Mouse (Mus musculus) heart, postnatal 10 days (tissue): ENCODE data around the gene Grm1. TPM values are rescaled to one million over a fixed set of nuclear protein-coding genes. Genes with fewer than 3 reads are reported as not detected.

Source experiments
- DNase-seq, 2 experiments: peaks; one replicate each; pipeline ENCODE4 v3.0.0; 2021
- intact Hi-C: fragments of 180-260 bp; cut with DNase I; formaldehyde crosslinking; loops from one replicate; pipeline ENCODE4 v1.15.1; 2025
- total RNA-seq, 2 experiments: library from RNA; stranded (reverse); gene quantifications; 2 replicates each; pipeline ENCODE4 v1.2.3; 2021

The Grm1 gene
- total RNA-seq, 2 experiments from 2014 or later, result 2.1 TPM

DNA sequence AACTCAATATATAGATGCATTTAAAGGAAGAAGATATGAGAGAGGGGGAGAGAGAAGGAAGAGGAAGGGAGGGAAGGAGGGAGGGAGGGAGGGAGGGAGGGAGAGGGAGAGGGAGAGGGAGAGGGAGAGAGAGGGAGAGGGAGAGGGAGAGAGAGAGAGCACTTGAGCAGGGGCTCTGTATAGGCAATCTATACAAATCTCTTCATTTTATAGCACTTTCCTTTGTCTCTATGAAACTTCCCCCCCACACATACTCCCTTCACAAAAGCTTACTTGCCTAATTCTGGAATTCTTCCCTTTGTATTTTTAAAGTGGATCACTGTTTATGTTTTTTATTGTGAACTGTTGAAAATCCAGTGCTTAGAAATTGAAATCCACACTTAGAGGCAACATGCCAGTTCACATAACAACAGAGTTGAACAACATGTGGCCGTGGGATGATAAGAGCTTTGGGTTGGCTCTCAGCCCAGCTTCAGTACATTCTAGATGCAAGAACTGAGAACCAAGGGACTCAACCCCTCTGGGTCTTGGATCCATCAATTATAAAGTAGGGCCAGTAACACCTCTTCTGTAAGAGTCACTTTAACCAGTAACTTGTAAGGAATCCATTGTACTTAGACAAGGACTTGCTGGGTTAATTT, 345.0 kb downstream of the Grm1 start:
- intact Hi-C loops, result no loop called here
- DNase-seq, result peak; percentile 49 to 56

DNA sequence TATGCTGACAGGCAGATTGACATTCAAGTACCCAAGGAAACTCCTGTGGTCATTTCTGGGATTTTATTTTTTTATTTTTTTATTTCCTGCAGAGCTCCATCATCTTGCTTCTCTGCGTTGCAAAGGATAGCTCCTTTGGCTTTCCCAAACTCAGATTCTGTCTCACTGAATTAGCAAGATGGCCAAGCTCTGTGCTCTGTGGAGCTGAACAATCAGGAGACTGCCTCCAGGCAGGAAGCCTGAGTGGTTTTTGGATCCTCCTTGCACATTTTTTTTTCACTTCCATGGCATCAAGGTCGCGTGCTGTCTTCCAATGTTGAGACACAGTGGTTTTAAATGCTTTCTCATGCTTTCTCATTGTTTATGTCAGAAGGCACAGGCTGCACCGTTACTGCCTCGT, 347.6 kb downstream of the Grm1 start:
- intact Hi-C loops, result no loop called here
- no peak for DNase-seq

DNA sequence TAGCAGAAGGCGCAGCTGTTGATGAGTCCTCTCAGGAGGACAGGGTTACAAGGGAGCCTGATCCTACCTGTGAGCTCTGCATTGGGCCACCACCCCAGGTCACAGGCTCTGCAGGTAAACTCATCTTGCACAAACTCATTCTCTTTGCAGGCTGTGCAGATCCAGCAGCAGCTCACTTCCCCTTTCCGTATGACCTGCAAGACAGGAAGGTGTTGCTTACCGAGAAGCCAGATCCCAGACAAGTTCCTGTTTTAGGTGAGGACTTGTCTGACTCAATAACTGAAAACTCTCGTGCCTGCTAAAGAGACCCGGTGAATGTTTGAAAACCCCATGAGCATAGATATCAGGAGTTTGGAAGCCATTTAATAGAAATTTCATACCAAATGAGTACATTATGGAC, 349.1 kb downstream of the Grm1 start:
- no peak for DNase-seq
- intact Hi-C loops, result no loop called here

DNA sequence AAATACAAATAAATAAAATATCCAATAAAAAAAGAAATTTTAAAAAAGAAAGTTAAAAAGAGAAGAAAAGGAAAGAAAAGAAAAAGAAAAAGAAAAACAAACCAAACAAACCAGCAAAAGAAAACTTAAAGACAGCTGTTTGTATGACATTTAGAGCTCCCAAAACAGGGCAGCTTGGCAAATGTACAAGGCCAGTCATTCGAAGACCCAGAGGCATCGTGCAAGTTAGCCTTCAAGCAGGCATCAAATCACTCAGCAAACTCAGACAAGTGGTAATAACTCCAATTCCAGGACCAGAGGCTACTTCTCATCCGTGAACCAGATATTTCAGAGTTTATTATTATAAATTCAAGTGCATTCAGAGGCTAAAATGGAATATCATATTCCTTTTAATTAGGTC, 355.7 kb downstream of the Grm1 start:
- intact Hi-C loops, result no loop called here
- DNase-seq, result no peak

DNA sequence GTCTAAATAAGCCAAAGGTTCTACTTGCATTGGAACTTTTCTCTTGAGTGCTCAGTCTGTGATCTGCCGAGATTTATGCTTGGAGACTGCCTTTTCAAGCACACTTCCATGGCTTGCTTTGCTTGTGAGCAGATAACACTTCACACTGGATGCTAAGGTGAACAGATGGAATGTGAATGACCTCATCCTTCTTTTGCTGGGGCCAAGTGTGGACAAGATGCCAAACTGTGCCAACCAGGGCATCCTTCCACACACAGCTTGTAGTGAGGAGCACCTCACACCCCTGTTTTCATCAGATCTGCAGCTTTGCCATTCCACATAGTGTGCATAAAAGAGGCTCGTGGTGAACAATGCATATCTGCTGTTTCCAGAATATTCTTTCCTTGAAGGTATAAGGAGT, 371.3 kb downstream of the Grm1 start:
- DNase-seq, result no peak
- intact Hi-C loops, result no loop called here

DNA sequence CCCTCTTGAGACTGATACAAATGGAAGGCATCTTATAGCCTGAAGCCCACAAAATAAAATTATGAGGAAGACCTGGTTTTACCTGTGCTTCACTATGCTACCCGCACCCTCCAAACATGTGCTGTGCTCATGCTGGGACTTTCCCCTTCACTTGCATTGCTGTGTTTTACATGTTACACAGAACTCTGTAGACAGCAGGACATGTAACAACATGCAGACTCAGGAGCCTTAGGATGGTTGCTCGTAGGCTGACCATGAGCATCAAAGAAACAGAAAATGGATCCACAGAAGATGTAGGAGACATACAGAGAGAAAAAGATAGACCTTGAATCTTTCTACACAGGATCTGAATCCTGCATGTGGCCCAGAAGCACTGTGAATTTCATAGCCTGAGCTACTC, 371.8 kb downstream of the Grm1 start:
- intact Hi-C loops, result no loop called here
- DNase-seq, result no peak

DNA sequence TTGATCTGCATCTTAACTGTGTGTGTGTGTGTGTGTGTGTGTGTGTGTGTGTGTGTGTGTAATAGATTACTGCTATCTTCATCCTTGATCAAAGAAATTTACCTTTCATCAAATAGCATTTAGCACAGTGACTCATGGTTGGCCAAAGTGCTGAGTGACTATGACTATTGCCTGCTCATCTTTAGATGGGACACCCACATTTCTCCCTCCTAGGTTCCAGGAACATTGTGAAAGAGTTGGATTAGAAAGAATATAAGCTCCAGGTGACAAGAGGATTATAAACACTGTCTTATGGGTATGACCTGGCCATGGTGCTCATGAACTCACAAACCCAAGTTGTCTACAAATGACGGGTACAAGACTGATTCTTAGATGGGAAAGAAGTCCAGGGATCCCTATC, 374.1 kb downstream of the Grm1 start:
- no peak for DNase-seq
- intact Hi-C loops, result no loop called here

DNA sequence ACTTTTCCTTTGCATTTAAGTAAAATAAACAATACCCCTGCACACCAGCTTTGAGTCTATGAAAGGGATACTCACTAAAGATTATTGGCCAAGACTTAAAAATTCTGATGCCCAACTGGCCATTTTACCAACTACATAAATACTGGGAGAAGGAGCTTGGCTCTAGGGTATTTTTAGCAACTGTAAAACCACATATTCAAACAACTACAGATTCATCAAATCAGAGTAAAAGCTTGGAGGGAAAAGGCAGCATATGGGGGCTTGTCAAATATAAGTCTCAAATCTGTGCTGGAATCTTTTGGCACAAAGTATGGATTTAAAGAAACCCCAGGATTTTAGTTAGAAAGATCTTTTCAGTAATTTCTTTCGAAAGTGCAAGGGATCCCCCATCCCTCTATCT, 380.8 kb downstream of the Grm1 start:
- no peak for DNase-seq
- intact Hi-C loops, result no loop called here

DNA sequence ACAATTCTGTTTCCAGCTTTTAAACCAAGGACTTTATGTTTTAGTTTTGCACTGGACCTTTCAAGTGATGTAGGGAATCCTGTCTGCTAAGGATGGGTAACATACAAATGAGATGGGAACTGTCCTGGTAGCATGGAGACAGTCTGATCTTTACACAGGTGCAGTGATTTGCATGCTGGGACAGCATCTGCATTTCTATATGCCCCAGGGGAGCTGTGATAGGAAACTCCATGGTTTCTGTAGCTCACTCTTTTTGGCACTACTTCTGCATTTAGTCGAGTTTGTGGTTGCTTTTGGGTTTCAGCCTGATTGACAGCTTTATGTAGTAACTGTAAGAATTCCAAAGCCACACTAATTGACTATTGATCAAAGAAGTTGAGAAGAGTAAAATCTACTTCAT, 381.3 kb downstream of the Grm1 start:
- intact Hi-C loops, result no loop called here
- no peak for DNase-seq

DNA sequence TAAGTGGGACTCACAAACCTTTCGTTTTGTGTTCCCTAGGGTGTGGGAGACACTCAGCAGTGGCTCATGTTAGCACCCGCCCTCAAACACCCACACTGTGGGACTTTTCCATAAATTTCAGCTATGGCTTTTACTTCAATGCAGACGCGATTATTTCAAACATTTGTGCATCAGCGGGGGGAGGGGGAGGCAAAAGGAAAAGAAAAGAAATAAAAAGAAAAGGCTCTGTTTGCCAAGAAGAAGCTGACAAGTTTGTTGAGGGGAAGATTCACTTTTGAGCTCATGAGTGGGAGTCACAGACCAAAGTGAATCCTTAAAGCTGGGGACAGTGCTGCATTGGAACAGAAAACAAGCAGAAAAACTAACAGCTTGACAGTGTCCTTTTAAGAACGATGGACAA, 384.7 kb downstream of the Grm1 start:
- intact Hi-C loops, result no loop called here
- no peak for DNase-seq

DNA sequence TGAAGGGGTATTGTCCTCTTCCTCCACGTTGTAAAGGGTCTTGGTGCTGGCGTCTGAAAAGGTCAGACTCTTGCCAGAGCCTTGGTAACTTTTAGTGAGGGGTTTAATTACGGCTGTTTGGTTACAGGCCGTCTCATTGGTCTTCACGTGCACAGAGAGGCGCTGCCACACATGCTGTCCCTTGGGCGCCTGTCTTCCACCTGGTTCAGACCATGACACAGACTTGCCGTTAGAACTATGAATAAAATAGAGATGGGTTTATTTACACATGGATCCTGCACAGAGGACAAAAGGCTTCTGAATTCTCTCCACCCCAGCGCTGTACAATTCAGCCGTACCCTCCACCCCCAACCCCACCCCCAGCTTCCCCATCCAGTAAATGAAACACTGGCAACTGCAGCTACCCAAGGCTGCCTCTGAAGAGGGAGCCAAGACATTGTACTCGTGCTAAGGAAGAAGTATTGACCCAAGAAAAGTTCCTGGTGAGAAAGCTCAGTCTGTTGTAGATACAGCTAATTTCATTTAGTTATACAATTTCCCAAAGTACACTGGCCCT, 392.4 kb downstream of the Grm1 start:
- DNase-seq, result no peak
- intact Hi-C loops, result no loop called here

DNA sequence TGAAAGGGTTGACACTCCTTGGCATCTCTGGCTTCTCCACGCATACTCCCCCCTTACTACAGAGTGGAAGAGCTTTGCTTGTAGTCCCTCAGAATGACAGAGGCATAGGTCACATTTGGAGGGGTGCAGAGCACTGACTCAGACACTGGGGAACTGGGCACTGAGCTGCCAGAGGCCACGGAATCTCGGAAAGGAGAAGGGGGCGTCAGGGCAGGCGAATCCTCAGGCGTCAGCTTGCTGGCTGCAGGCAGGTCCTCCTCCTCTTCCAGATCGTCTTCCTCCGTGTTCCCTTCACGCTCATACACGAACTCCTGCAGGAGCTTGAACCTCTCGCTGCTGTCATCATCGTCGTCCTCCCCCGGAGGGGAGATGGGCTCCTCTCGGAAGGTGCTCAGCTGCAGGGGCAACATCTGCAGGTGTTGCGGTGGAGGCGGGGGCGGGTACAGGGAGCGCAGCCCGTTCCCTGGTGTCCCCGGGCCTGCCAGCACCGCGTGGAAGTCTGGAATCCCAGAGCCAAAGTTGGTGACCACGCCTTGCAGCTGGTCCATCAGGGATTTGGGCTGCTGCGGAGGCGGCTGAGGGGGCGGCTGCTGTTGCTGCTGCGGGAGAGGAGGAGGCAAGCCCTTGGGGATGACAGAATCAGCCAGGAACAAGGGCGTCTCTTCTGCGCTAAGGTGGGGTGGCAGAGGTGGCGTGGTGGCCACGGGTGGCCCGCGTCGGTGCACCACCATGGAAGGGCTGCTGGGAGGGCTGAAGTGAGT, 393.1 kb downstream of the Grm1 start:
- intact Hi-C loops, result no loop called here
- peak; percentile 1 to 5 for DNase-seq

DNA sequence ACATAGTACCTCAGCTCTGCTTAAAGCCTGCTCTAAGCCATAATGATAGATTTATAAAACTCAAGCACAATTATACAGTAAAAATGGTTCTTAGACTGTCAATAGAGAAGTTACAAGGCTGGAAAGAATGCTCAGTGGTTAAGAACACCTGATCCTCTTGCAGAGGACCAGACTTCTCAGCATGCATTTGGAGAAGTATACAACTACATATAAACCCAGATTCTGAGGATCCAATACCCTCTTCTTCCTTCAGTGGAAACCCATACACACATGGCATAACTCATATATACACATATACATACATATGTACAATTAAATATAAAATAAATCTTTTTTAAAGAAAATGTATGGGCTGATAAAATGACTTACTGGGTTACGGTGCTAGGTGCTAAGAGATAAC, 401.1 kb downstream of the Grm1 start, which contains the start of gene Gm10944:
Gene Gm10944, plus strand, starts transcription at position 301 of the 400 bp plus-strand sequence.
- intact Hi-C loops, result no loop called here
- DNase-seq, result no peak

DNA sequence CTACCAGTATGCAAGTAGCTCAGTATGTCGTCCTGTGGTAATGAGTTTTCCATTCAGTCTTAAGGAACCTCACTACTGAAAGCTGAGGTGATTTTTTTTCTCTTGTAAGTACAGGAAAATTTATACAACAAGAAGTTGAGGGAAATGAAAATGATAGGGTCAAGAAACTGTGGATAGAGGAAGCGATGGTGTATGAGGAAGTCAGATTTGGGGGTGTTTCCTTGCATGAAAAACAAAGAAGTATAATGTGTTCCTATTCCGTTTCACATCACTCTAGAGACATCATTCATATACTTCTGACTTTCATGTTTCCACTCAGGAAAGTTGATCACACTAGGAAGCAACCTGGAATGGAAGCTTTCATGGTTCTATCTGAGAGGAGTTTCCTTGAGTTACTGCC, 422.2 kb downstream of the Grm1 start:
- DNase-seq, result no peak
- intact Hi-C loops, result no loop called here

DNA sequence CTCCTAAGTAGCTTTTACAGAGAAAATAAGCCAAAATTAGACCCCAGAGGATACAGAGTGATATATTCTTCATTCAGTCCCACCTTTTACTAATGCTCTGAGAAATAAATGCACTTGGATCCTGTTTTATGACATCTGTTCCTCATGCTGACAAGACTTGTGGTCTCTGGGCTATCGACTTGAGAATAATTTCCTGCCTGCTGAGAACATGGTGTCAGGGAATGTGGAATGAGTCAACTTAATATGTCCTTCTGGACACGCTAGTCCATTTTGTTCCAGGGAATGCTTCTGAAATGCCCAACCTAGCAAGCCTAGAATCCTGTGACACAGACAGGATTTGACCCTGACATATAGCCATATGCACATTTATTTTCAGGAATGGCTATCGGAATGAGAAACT, 423.0 kb downstream of the Grm1 start:
- DNase-seq, result no peak
- intact Hi-C loops, result no loop called here

DNA sequence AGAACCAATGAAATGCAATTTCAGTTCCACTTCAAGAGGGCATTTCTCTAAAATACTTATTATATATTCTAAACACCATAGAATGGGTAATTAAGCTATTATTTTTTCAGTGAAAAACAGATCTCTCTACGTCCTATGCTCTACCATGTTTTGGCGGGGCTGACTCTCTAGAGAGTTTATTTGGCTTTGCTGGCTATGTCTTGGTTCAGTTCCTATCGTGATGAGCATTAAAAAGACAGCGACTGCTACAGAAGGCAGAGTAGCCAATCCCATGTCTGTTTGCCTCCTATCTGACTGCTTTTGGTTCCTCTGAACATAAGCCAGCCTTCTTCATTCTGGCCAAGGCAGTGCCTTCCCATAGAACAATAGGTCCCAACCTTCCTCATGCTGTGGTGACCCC, 425.5 kb downstream of the Grm1 start:
- intact Hi-C loops, result no loop called here

DNA sequence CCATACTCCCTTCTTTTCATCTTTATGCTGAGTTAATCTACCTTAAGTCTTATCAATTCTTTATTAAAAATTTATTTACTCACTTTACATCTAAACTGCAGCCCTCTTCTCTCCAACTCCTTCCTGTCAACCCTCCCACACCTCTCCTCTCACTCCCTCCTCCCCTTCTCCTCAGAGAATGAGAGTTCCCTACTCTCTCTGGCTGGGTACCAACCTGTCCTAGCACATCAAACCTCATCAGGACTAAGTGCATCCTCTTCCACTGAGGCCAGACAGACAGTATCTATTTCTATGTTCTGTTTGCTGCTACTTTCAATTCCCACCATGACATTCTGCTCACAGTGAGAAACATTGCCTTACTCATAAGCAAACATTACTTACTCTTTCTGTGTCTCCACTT, 426.2 kb downstream of the Grm1 start:
- intact Hi-C loops, result no loop called here

More for the DNA sequence above, 425.5 kb downstream of the Grm1 start:
- no peak for DNase-seq

More for the DNA sequence above, 426.2 kb downstream of the Grm1 start:
- no peak for DNase-seq

Other genes with a start within 250 kb of the Grm1 start
- 10 to 100 TPM; 12.4 to 17.2 TPM for gene Shprh, start 67.1 kb upstream of the Grm1 start, total RNA-seq
- 10 to 100 TPM; 25.7 to 27.1 TPM for gene Fbxo30, start 199.0 kb upstream of the Grm1 start, total RNA-seq